Mouse (Mus musculus) frontal cortex, postnatal 25 days (tissue): ENCODE results near the gene Tgds.
"Not testable (repeated sequence)": the region's sequence is repeated elsewhere in the genome, so short reads cannot be mapped to it uniquely, and the experiment has no call there.

Source experiments
- DNase-seq, 2 experiments: peaks; one replicate each; pipeline ENCODE4 v3.0.0; 2022; ENCODE audit warnings: low spot score in 2 of 2

Gene Tgds

DNA sequence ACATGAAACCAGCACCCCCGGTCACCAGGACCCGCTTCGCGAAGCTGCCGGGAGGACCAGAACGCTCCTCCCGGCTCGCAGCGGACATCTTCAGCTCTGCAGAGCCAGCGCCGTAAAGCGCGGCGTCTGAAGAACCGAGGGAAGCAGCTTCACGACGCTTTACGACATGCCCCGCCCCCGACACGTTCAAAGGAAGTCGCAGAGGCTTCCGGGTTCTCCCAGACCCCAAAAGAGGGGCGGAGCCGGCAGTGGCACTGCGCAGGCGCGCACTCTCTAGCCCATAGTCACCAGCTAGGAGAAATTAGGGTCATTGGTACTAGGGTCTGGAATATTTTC lies at the start of gene Tgds:
Gene Tgds, minus strand, starts transcription at position 114 of the 336 bp plus-strand sequence.
- peak; percentile 99 for DNase-seq

DNA sequence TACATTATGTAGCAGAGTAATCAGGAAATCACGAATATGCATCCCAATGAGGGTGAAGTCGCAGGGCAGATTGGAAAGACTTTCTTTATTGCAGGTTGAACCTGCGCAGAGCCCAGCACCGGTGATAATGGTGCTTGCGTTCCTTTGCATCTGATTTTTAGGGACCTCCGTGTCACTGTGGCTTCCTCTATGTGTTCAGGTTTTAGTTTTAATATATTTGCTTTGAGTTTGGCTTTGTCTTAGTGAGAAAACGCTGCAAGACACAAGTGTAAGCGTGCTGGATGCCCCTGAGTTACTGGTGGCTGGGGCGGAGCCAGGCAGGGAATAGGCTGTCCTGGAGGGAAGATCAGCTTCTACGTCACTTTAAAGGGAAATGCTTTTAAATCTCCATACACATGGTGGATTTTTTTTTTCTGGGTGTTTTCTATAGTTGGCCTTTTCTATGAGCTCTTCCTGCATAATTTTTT lies 48.2 kb upstream of the Tgds start:
- DNase-seq = peak in 1 of 2 experiments; percentile 12

DNA sequence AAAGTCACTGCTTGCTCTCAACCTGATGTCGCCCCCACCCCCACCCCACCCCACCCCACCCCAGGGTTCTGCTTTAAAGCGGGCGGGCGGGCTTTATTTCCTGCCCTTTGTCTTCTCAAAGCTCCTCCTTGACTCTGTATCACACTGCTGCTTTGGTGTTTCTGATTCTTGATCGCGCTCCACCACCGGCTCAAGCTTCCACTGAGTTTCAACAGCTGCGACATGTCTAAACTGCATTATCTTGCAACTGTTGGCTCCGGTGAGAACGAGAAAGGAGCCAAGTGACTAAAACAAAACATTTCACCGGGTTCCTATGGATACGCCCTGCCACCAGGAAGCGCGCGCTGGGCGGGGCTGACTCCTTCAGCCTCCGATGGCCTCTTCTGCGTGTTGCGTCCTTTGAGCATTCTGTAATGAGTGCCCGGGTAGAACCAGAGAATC lies 47.6 kb upstream of the Tgds start:
- peak in 1 of 2 experiments; percentile 14 for DNase-seq

DNA sequence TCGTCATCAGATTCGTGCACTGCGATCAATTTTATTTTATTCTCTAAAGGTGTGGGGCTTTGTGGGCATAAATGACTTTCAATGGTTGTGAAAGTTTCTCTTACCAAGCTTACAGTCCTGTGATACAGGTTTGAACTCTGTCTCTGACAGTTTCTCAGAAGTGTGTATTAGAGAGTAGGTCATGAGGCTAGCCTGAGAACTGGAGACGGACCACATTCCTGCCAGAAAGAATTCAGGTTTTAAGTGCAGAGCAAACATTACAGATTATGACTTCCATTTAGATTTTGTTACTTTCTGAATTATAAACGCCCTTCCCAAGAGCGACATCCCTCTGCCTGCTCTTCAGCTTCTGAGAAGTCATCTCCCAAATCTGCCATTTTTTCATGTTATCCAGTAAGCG lies 47.1 kb upstream of the Tgds start:
- DNase-seq = no peak

DNA sequence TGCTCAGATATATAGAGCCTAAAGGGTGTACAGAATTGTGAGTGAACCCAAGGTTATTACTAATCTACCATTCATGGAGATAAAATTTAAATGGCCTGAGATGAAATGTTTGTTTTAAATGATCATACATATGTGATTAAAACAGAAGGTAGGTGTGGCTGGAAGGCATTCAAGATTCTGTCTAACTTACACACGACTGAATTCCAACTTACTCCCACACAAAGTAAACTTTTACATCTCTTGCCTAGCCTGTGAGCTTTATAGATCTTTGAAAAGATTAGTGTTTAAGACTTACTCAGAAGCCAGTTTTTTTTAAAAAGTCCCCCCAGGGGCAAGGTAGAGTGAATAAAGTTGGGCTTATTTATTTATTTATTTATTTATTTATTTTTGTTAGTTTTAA lies 46.7 kb upstream of the Tgds start:
- no peak for DNase-seq

DNA sequence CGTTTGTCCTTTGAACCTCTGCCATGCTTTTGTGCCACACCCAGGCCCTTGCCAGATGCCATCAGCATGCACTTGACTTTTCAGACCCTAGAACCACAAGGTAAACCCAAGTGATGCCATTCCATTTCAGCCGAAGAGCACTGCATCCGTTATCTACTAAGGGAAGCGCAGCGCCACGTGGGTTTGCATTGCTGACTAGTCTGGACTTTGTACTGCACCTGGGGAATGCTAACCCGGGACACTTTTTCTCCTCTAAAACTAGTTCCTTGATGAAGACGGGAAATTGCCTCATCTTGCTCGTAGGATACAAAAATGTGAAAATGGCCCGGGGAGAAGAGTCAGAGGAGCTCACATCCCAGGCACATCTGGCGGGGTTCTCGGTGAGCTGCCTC lies 43.1 kb upstream of the Tgds start:
- DNase-seq = no peak

DNA sequence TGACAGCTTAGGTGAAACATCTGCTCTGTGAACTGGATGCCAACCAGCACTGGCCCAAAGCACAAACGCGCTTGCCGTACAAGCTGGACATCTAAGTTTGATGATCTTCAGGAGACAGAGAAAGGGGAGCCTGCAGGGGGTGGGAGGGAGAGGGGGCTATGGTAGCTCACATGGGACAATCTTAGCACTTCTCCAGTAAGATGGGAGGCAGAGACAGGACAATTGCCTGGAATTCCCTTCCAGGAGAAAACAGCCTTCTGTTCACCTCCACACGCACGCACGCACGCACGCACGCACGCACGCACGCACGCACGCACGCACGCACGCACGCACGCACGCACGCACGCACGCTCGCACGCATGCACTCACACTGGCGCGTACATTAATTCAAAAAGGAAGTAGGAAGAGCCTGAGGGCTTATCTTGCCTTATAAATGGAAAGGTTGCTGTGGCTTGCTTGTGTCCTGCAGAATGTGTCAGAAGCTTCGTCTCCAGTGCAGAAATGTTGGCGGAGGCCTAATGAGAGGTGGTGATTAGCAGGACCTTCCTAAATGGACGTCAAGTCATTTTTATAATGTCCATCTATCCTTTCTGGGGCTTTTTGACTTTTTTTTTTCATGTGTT lies 42.6 kb upstream of the Tgds start:
- no peak for DNase-seq

DNA sequence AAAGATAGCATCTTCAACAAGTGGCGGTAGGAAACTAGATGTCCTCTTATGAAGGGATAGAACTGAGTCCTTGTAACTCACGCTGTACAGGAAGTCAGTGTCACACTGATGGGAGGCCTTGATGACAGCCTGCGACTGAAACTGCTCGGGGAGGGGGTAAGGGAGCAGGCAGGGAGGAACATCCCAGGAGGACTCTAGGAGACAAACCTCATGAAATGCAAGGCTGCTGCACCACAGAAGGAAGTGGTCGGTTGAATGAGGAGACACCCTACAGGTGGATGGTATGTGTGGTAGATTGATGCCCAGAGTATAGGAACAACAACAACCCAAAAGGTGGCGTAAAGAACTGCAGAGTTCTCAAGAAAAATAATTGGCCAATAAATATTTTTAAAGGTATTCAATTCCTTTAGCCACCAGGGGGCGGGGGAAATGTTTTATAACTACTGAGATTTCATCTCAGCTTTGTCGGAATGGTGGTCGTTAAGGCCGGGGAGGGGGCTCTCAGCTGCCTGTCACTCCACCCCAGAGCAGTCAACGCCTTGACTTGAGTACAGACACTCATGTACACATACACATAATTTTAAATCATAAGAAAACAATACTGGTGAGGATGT lies 41.1 kb upstream of the Tgds start:
- DNase-seq = no peak

DNA sequence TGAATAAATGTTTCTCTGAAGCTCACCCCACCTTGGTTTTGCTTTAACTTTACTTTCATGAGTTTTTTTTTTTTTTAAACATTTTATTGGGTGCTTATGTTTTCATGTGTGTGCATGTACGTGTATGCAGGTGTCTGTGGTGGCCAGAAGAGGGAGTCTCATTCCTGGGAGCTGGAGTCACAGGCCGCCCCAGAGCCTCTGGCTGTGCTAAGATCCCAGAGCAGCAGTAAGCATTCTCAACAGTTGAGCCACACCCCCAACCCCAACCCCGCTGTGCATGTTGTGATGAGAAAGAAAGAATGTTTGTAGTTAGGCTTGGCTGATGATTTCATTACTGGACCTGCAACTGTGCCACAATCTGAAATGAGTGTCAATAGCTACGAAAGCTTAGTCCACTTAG lies 36.2 kb upstream of the Tgds start:
- DNase-seq = no peak

DNA sequence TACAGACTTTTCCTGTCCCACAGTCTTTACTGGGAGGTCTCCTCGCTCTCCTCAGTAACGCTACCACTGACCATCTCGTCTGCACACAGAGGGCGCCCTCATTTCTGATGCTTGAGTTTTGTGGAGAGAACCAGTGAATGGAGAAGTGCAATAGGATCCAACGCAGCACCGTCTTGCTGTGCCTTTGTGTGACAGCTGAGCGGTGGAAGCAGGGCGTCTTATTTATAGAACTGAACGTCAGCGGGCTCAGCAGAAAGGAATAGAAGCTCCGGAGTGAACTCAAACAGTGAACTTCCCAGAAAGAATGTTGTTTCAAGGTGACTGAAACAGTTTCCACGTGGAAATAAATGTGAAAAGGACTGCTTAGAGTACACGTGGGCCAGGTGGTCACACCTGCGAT lies 30.1 kb upstream of the Tgds start:
- DNase-seq = no peak

DNA sequence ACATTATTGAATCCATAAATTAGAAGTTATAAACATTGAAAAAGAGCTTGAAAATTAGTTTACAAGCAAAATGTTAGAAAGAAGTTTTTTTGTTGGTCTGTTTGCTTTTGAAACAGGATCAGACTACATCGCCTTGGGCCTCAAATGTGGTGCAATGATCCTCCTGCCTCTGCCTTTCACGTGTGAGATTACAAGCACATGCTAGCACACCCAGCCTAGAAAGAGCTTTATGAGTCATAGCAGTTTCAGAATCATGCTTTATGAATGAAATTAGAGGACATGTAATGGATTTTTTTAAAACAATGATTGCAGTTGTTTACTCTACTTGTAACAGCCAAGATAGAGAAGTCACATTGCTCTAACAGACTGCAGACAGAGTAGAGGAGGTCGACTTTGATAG lies 29.2 kb upstream of the Tgds start:
- DNase-seq = no peak

DNA sequence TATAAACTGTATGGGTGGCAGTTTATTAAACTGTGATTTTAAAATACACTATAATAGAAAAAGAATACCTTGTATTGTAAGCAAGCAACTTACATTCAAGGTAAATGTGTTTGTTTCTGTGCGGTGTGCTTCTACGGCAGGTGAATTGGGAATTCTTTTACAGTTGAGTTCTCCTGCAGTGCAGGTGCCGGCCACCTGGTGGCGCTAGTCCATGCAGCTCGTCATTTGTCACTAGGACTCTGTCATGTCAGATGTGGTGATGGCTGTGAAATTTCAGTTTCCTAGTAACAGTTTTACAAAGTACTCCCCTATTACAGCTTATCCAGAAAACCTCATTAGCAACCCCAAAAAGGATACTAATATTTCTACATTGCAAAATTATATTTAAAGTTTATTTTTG lies 24.6 kb upstream of the Tgds start:
- peak; percentile 49 to 52 for DNase-seq

DNA sequence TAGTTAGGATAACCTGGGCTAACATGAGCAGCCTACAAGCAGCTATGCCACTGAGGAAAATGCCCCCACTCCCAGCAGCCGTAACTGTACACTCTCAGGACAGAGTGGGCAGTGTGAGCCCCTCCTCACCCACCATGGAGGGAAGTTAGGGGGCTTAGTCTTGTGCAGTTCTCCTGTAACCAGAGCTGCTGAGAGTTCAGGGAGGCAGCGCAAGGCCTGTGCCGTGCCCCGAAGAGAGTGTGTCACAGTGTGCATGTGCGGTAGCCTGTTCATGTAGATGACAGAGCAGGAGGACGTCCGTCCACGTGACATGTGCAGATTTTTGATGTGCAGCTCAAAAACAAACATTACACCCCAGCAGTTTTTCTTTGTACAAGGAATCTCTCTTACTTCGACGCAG lies 24.2 kb upstream of the Tgds start:
- DNase-seq = no peak

DNA sequence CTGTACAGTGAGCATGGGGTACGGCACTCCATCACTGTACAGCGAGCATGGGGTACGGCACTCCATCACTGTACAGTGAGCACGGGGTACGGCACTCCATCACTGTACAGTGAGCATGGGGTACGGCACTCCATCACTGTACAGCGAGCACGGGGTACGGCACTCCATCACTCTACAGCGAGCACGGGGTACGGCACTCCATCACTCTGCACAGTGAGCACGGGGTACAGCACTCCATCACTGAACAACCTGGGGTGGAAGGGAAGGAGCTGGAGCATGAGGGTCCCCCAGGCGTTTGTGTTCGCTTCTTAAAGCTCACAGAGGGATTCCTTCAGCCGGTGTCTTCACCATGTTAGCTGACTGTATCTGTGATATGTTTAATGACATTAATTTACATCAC lies 23.5 kb upstream of the Tgds start:
- DNase-seq = not testable (repeated sequence)

DNA sequence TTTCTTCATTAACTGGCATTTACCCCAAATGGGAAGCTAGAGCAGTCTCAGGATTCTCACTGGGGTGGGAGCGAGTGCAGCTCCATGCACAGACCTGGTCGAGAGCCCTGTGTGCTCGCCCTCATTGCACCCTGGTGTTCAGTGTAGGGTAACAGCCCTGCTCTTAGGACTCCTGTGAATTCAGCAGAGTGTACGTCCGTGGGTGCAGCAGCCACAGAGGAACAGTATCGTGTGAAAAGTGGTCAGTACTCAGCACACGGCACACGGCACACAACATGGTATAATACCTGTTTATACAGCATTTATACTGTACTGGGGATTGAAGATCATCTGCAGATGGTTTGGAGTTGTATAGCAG lies 19.7 kb upstream of the Tgds start:
- DNase-seq = no peak

DNA sequence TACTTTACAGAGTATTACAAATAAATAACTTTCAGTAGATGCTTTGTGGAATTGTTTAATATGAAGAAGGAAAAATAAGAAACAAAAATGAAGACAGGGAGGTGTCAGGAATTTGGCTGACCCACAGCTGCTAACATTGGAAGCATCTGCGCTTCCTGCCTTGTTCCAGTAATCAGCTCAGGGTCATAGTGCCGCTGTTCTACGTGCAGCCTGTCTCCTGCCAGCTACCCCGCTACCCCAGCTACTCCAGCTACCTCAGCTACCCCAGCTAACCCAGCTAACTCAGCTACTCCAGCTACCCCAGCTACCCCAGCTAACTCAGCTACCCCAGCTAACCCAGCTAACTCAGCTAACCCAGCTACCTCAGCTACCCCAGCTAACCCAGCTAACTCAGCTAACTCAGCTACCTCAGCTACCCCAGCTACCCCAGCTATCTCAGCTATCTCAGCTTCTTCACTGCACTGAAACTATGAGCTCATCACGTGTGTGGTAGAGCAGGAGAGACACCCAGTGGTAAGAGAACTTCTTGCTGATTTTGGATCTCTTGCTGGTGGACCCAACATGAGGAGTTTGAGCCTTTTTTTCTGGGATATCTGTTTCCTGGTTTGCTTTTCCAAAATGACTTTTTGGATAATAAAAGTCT lies 19.2 kb upstream of the Tgds start:
- no peak for DNase-seq

DNA sequence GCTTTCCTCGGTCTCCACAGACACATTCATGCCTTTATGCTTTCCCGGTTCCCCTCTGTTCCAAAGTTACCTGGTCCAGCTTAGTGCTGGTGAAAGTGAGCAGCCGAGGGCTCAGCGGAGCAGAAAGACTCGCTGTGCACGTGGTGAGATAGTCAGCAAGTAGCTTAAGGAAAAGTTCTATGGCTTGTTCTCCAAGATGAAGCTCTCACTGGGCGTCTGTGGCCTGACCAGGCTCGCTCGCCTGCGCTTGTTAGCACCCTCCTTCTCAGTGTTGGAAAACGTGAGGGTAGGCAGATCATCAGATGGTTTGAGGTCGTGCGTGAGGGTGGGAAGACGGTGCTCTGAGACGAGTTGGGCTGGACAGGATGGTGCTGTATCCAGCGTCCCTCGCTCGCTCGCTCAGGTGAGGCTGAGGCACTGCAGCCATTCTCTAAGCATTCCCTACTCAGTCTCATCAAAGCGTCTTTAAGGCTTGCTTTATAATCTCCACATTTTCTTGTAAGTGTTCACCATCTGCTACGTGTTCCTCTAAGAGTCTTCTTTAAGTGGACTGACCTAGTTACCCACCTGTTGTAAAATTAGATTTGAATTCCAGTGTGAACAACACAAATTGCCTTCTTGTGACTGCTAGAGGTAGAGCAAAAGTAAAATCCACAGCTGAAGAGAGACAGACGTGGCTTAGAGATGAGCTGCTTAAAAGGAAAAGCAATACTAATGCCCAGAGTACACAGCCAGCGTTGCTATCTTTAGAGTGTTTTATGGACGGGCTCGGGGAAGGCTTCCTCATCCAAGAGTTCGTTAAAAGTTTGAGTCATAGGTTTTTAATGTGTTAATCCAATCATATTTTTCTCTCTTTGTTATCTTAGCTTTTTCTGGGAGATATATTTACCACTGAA lies 18.3 kb upstream of the Tgds start:
- no peak for DNase-seq

DNA sequence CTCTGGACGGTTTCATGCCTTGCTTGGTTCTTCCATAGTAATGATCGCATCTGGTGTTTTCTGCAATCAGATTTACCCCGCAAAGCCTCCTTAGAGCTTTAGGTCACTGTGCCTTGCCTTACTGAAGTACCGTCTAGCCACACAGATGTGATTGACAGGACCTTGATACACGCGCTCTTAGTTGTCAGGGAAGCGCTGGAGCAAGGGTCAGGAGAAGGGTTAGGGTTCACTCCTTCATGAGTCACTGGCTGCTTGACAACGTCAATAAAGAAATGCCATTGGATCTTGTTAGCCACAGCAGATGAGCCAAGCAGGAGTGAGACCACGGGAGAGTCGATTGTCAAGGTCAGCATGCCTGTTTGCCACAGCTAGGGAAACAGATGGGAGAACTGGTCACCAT lies 16.0 kb upstream of the Tgds start:
- DNase-seq = no peak

DNA sequence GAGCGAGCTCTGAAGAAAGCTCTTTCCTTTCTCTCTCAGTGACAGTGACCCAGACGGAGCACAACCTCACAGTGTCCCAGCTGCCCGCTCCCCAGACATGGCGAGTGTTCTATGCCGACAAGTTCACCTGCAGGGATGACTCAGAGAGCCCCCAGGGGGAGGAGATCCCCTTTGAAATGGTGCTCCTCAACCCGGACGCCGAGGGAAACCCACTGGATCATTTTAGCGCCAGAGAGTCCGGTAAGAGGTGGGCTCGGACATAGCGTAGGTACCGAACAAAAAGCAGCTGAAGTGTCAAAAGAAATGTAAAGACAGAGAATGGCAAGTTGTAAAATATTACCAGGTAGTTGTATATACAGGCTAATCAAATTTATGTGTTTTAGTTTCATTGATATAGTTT lies 15.5 kb upstream of the Tgds start:
- DNase-seq = no peak

DNA sequence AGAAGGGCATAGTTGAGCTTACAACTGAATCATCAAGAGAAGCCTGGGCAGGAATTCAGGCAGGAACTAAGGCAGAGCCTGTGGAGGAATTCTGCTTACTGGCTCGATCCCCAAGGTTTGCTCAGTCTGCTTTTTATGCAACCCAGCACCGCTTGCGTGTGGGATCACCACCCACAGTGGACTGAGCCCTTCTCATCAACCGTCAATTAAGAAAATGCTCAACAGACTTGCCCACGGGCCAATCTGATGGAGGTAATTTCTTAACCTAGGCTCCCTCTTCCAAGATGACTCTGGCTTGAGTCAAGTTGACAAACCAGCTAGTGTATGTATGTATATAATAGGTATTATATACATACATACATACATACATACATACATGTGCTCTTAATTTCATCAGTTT lies 9.7 kb upstream of the Tgds start:
- no peak for DNase-seq

DNA sequence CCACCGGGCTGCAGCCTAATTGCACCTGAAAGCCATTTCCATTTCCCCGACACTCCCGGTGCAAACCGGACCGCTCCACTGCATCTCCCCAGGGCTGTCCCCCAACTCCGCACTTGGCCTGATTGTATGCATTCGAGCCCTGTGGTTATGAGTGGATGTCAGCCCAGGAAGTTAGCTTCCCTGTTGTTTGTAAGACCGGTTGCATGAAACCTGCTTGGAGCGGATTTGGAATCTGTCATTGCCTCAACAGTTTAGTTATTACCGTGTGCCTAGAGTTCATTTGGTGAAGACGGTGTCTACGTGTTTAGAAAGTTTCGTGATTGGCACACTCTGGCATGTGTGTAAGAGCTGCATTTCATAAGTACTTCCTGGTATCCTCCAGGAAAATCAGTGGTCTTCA lies 4.9 kb upstream of the Tgds start:
- DNase-seq = no peak

DNA sequence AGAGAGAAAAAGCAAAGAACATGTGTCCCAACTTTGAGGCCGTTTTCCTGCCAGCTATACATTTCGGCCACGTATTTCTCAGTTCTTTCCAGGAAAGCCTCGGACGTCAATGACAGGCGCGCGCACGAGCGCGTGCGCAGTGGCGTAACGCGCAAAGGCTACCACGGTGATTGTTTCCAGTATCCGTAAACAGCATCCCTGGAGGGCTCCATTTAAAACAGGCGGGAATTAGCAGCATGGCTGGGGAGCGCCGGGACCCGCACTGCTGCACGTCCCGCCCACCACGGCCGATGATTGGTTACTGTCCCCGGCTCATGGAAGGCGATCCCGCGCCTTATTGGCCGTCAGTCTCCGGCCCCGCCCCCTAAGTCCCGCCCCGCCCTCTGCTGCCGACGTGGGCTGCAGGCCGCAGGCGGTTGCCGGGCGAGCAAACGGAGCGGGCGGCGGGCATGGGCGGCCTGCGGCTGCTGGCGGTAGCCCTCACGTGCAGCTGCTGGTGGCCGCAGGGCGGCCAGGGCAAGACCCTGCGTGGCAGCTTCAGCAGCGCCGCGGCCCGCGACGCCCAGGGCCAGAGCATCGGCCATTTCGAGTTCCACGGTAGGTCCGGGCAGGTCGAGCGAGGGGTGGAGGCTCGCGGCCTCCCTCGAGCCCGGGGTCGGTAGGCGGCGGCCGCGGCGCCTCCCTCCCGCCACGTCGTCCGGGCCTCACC lies 4.3 kb upstream of the Tgds start, which contains the start of gene Gpr180:
Gene Gpr180, plus strand, starts transcription at position 415 of the 709 bp plus-strand sequence.
- peak; percentile 91 to 93 for DNase-seq
